Mouse (Mus musculus) bone marrow, adult 2 months (tissue): Measurements from ENCODE around the gene Lactb.

Experiments used
- CTCF ChIP-seq: fragments of 200-500 bp; IDR thresholded peaks from 2 replicates; pipeline ENCODE4 v1.5.1; 2011; ENCODE audit warnings: low read length, control low read depth; ENCODE audit not compliant: control insufficient read depth, insufficient read depth
- POLR2A ChIP-seq: fragments of 200-500 bp; IDR thresholded peaks from 2 replicates; pipeline ENCODE4 v1.6.1; 2011; ENCODE audit warnings: low read depth, mild to moderate bottlenecking, control low read depth, low read length, borderline replicate concordance; ENCODE audit not compliant: control insufficient read depth

GRCm38 (mm10) chr9:66919981-66920380 is 55.3 kb downstream of the Lactb start:
- TF ChIP-seq CTCF: no peak
- no peak for TF ChIP-seq POLR2A
